Mouse (Mus musculus) erythroblast, embryonic 14.5 days (primary cell): ENCODE results near the gene Relt.

Source experiments
- GATA1 ChIP-seq: IDR thresholded peaks from 2 replicates; pipeline ENCODE4 v1.6.1; 2012; ENCODE audit warnings: low read length, inconsistent platforms, mixed read lengths
- TAL1 ChIP-seq: IDR thresholded peaks from 3 replicates; pipeline ENCODE4 v1.6.1; 2012; ENCODE audit warnings: low read length, inconsistent platforms, mixed read lengths

GRCm38 (mm10) chr7:100815900-100816570 lies 47.2 kb downstream of the Relt start:
- TF ChIP-seq GATA1 (no peak), TAL1 (no peak)
